Mouse (Mus musculus): ENCODE measurements around the gene Ptpn22. TPM values are rescaled to one million over a fixed set of nuclear protein-coding genes. Genes with fewer than 3 reads are reported as not detected.

Gene Ptpn22
- total and polyA plus RNA-seq, 3 experiments, result 21.9 to 90.9 (median 46.9) TPM

- H3K4me1 ChIP-seq (ENCODE audit: control insufficient read depth in 1 of 2, insufficient read depth in 2 of 2), result peaks cover 5 to 18% of the 10 kb centered on the region in 2 experiments; a peak in 3 of 4 replicates
- H3K4me3 ChIP-seq (replicated peaks in 1 of 3; ENCODE audit: low read depth in 2 of 3, low read length in 2 of 3, poor library complexity in 1 of 3), result peak overlapping the region in 1 of 3 experiments; percentile 64
- H3K79me2 ChIP-seq (replicated peaks; ENCODE audit: control insufficient read depth, extremely low read depth, insufficient read depth, poor library complexity, severe bottlenecking), result peaks cover 27% of the 10 kb centered on the region
- peak; percentile 75 for DNase-seq (ENCODE audit: extremely low read depth)
- peak overlapping the region; percentile 22; the same call in 1 of the 2 replicates for H3K27ac ChIP-seq (ENCODE audit: insufficient read depth, low read depth)
- peaks cover 4 to 16% of the 10 kb centered on the region in 2 experiments for H3K36me3 ChIP-seq (replicated peaks in 1 of 2; ENCODE audit: control insufficient read depth in 1 of 2, insufficient read depth in 1 of 2, low read length in 1 of 2)
- peak overlapping the region; percentile 0; the same call in 1 of the 2 replicates for H3K9ac ChIP-seq (ENCODE audit: insufficient read depth, low read depth)
- dilution Hi-C loops (cut with MboI; ENCODE audit: extremely low pct_ligation_motif_present, extremely low pct_unique_long_range_greater_than_20kb, low sequenced_read_pairs), result no loop called here
- no peaks in the 10 kb centered on the region for H3K27me3 ChIP-seq (replicated peaks)
- TF ChIP-seq ETS1 (conservative IDR thresholded peaks at IDR 0.05; ENCODE audit: low read depth, low read length) (peak; percentile 86), MAZ (IDR thresholded peaks at IDR 0.05; ENCODE audit: low read depth, low read length) (0 out of 2 replicates have a peak, but pooled peaks have one; percentile 54), USF2 (conservative IDR thresholded peaks at IDR 0.05; ENCODE audit: low read depth, low read length) (no peak), JUN (IDR thresholded peaks at IDR 0.05; ENCODE audit: insufficient read depth, low read depth, low read length) (peak; percentile 33), RCOR1 (conservative IDR thresholded peaks at IDR 0.05; ENCODE audit: low read depth, low read length) (0 out of 2 replicates have a peak, but pooled peaks have one; percentile 31), IRF4 (IDR thresholded peaks at IDR 0.05; ENCODE audit: low read depth, low read length) (peak; percentile 50; the same call in 1 of the 2 replicates), TCF12 (IDR thresholded peaks at IDR 0.05; ENCODE audit: low read depth, low read length) (no peak), JUND (conservative IDR thresholded peaks at IDR 0.05; ENCODE audit: low read depth, low read length) (peak; percentile 62), USF1 (IDR thresholded peaks at IDR 0.05; ENCODE audit: low read depth, low read length) (no peak), RAD21 (IDR thresholded peaks at IDR 0.05; ENCODE audit: low read depth, low read length) (no peak), SIN3A (IDR thresholded peaks at IDR 0.05; ENCODE audit: low read length) (peak; percentile 77), BHLHE40 (IDR thresholded peaks at IDR 0.05; ENCODE audit: low read depth, low read length) (peak; percentile 86), MAFK (IDR thresholded peaks at IDR 0.05; ENCODE audit: insufficient replicate concordance, low read length) (0 out of 2 replicates have a peak, but pooled peaks have one; percentile 37), ZMIZ1 (IDR thresholded peaks at IDR 0.05; ENCODE audit: low read depth, low read length) (0 out of 2 replicates have a peak, but pooled peaks have one; percentile 6), HCFC1 (IDR thresholded peaks at IDR 0.05; ENCODE audit: low read depth, low read length) (peak; percentile 20; the same call in 1 of the 2 replicates), POLR2A (IDR thresholded peaks at IDR 0.05; ENCODE audit: low read depth, low read length) (no peak), EP300 (IDR thresholded peaks at IDR 0.05; ENCODE audit: low read length) (peak; percentile 73), NRF1 (IDR thresholded peaks at IDR 0.05; ENCODE audit: low read depth, low read length) (peak; percentile 81), CHD1 (IDR thresholded peaks at IDR 0.05; ENCODE audit: low read depth, low read length) (peak; percentile 91), UBTF (IDR thresholded peaks at IDR 0.05; ENCODE audit: low read depth, low read length) (no peak), MAX (IDR thresholded peaks at IDR 0.05; ENCODE audit: low read length) (peak; percentile 76), SMC3 (IDR thresholded peaks at IDR 0.05; ENCODE audit: low read depth, low read length) (no peak), POLR2AphosphoS2 (IDR thresholded peaks at IDR 0.05; ENCODE audit: low read depth, low read length) (no peak), MYC (IDR thresholded peaks at IDR 0.05; ENCODE audit: low read depth, low read length) (peak; percentile 87), ZKSCAN1 (IDR thresholded peaks at IDR 0.05; ENCODE audit: borderline replicate concordance, low read depth, low read length) (no peak), GABPA (IDR thresholded peaks at IDR 0.05; ENCODE audit: insufficient replicate concordance, low read depth, low read length) (no peak), E2F4 (IDR thresholded peaks at IDR 0.05; ENCODE audit: insufficient replicate concordance, low read depth, low read length) (no peak), MEF2A (IDR thresholded peaks at IDR 0.05; ENCODE audit: borderline replicate concordance, low read depth, low read length) (peak; percentile 45; the same call in 1 of the 2 replicates), ZNF384 (IDR thresholded peaks at IDR 0.05; ENCODE audit: low read depth, low read length) (no peak), KAT2A (IDR thresholded peaks at IDR 0.05; ENCODE audit: insufficient replicate concordance, low read length) (no peak)
- peak overlapping the region; percentile 66 for H3K4me2 ChIP-seq (ENCODE audit: insufficient read depth, low read depth, poor library complexity, severe bottlenecking)
- peaks cover 9% of the 10 kb centered on the region for H3K9me3 ChIP-seq (replicated peaks; ENCODE audit: low read length)
- in situ Hi-C loops (cut with MboI; ENCODE audit: low pct_ligation_motif_present, low pct_unique_long_range_greater_than_20kb, low sequenced_read_pairs), result loop anchor here (25.0 kb wide), 1 partner anchor 252 kb away; no protein-coding TSS in a partner anchor
Measured at GRCm38 (mm10) chr3:103835272-103835950, 24.2 kb upstream of the Ptpn22 start.

All from CH12.LX (cell line).